ENCODE assay signal across 19 mouse cellular contexts in genomic region chr7:131184339-131184738, GRCm38 (mm10). TPM values are rescaled to one million over a fixed set of nuclear protein-coding genes. Genes with fewer than 3 reads are reported as not detected.
"Had no signal": no experiment of that assay in that cellular context is flagged by ENCODE, and none has a peak within 500 bp of the region (broad histone marks: within the 10 kb centered on the region; RNA-seq: fewer than 3 reads in every experiment).

No protein-coding gene starts in this region.

- H3K36me3 ChIP-seq: limb, embryonic 10.5 days; liver, embryonic 15.5 days; midbrain, embryonic 13.5 days had no signal

- H3K4me3 ChIP-seq: limb, embryonic 10.5 days; liver, embryonic 15.5 days; midbrain, embryonic 13.5 days had no signal

- H3K9me3 ChIP-seq: limb, embryonic 10.5 days; liver, embryonic 15.5 days; midbrain, embryonic 13.5 days had no signal

- H3K9ac ChIP-seq: liver, embryonic 15.5 days; midbrain, embryonic 13.5 days had no signal

- H3K4me1 ChIP-seq: limb, embryonic 10.5 days; liver, embryonic 15.5 days; midbrain, embryonic 13.5 days had no signal

- H3K4me2 ChIP-seq: liver, embryonic 11.5 days; liver, embryonic 15.5 days; midbrain, embryonic 13.5 days had no signal

- H3K27ac ChIP-seq: limb, embryonic 10.5 days; liver, embryonic 15.5 days; midbrain, embryonic 13.5 days had no signal

- DNase-seq: kidney, adult 9 months; kidney, postnatal 36 days; lung, postnatal 36 days; thymus, adult 18-20 months; thymus, postnatal 14 days had no signal

- ATAC-seq: intestine, embryonic 16.5 days; midbrain, embryonic 13.5 days had no signal

- H3K27me3 ChIP-seq: liver, embryonic 15.5 days; midbrain, embryonic 13.5 days had no signal

RNA-seq across cellular contexts. Expression of gene 5430419D17Rik, which starts 10.1 kb away (rescaled TPM):
- total RNA-seq: layer of hippocampus, postnatal 14 days; left cerebral cortex, adult 18-20 months; megakaryocyte progenitor cell, adult 5-6 weeks had no signal
- polyA plus RNA-seq: intestine, embryonic 16.5 days; limb, embryonic 10.5 days; liver, embryonic 11.5 days; liver, embryonic 15.5 days; midbrain, embryonic 13.5 days; midbrain, postnatal 0 days; neural tube, embryonic 14.5 days had no signal

RNA-seq across cellular contexts. Expression of gene 4933402N03Rik, which starts 38.2 kb away (rescaled TPM):
- total RNA-seq: layer of hippocampus, adult 8-10 months; layer of hippocampus, postnatal 14 days; left cerebral cortex, adult 18-20 months; left cerebral cortex, postnatal 10 days; megakaryocyte progenitor cell, adult 5-6 weeks; midbrain, postnatal 0 days had no signal
- polyA plus RNA-seq: intestine, embryonic 16.5 days; limb, embryonic 10.5 days; limb, embryonic 14.5 days; liver, embryonic 11.5 days; liver, embryonic 15.5 days; lung, embryonic 16.5 days; midbrain, embryonic 13.5 days; midbrain, postnatal 0 days; neural tube, embryonic 14.5 days had no signal
